Mouse (Mus musculus) CH12.LX (cell line): ENCODE results near the gene Bdh2. TPM values are rescaled to one million over a fixed set of nuclear protein-coding genes. Genes with fewer than 3 reads are reported as not detected.

Experiments
- DNase-seq: peaks from one replicate; pipeline ENCODE4 v3.0.0-alpha.2; 2013; ENCODE audit errors: extremely low read depth
- H3K27ac ChIP-seq: 2 replicates; pipeline ENCODE4 v1.5.1; 2012; ENCODE audit warnings: low read depth, mild to moderate bottlenecking, control low read depth, moderate library complexity; ENCODE audit not compliant: insufficient read depth
- H3K27me3 ChIP-seq: replicated peaks from 2 replicates; pipeline ENCODE3; 2012; ENCODE audit warnings: inconsistent platforms
- H3K36me3 ChIP-seq, 2 experiments: replicated peaks in 1 of 2; 2 replicates each; pipeline versions ENCODE3 to v1.6.1; 2012; ENCODE audit warnings: inconsistent platforms in 1 of 2, low read length in 1 of 2, mild to moderate bottlenecking in 1 of 2, mixed read lengths in 1 of 2, moderate library complexity in 1 of 2; ENCODE audit not compliant: control insufficient read depth in 1 of 2, insufficient read depth in 1 of 2
- H3K4me1 ChIP-seq, 2 experiments: 2 replicates each; pipeline ENCODE4 v1.6.1; 2012; ENCODE audit warnings: inconsistent platforms in 1 of 2, moderate library complexity in 1 of 2; ENCODE audit not compliant: insufficient read depth in 2 of 2, control insufficient read depth in 1 of 2
- H3K4me2 ChIP-seq: 2 replicates; pipeline ENCODE4 v1.6.1; 2012; ENCODE audit warnings: low read depth, mild to moderate bottlenecking, control low read depth; ENCODE audit not compliant: poor library complexity, insufficient read depth, severe bottlenecking
- H3K4me3 ChIP-seq, 3 experiments: fragments of 150-350 bp in 1 of 3; sonication (generic) in 1 of 3; replicated peaks in 1 of 3; 2 replicates each; pipeline versions ENCODE3 to v1.5.1; 2011 to 2012; ENCODE audit warnings: low read depth in 2 of 3, low read length in 2 of 3, mild to moderate bottlenecking in 2 of 3, moderate library complexity in 2 of 3, control low read depth in 1 of 3, improper control_type of control experiment in 1 of 3, inconsistent platforms in 1 of 3, mixed read lengths in 1 of 3; ENCODE audit not compliant: poor library complexity in 1 of 3
- H3K79me2 ChIP-seq: replicated peaks from 2 replicates; pipeline ENCODE4 v1.6.1; 2012; ENCODE audit warnings: mild to moderate bottlenecking, moderate library complexity; ENCODE audit not compliant: control insufficient read depth, poor library complexity, insufficient read depth, severe bottlenecking; ENCODE audit errors: extremely low read depth
- H3K9ac ChIP-seq: 2 replicates; pipeline ENCODE4 v1.6.1; 2012; ENCODE audit warnings: low read depth, mild to moderate bottlenecking, control low read depth, moderate library complexity; ENCODE audit not compliant: insufficient read depth
- H3K9me3 ChIP-seq: replicated peaks from 2 replicates; pipeline ENCODE3; 2012; ENCODE audit warnings: low read length, inconsistent platforms, mixed read lengths
- BHLHE40 ChIP-seq: IDR thresholded peaks from 2 replicates; pipeline ENCODE4 v1.6.1; 2011; ENCODE audit warnings: mild to moderate bottlenecking, low read depth, low read length, improper control_type of control experiment
- CHD1 ChIP-seq: IDR thresholded peaks from 2 replicates; pipeline ENCODE4 v1.6.1; 2012; ENCODE audit warnings: low read depth, low read length, improper control_type of control experiment, inconsistent platforms
- CHD2 ChIP-seq: IDR thresholded peaks from 2 replicates; pipeline ENCODE4 v1.6.1; 2011; ENCODE audit warnings: low read length, improper control_type of control experiment
- E2F4 ChIP-seq: IDR thresholded peaks from 2 replicates; pipeline ENCODE4 v1.6.1; 2011; ENCODE audit warnings: low read depth, low read length, improper control_type of control experiment; ENCODE audit not compliant: insufficient replicate concordance
- ELF1 ChIP-seq: IDR thresholded peaks from 2 replicates; pipeline ENCODE4 v1.6.1; 2014; ENCODE audit warnings: low read depth, mild to moderate bottlenecking, inconsistent platforms, low read length, improper control_type of control experiment
- HCFC1 ChIP-seq: IDR thresholded peaks from 2 replicates; pipeline ENCODE4 v1.6.1; 2012; ENCODE audit warnings: low read depth, mild to moderate bottlenecking, inconsistent platforms, low read length, improper control_type of control experiment
- IRF4 ChIP-seq: IDR thresholded peaks from 2 replicates; pipeline ENCODE4 v1.6.1; 2014; ENCODE audit warnings: low read depth, mild to moderate bottlenecking, inconsistent platforms, low read length, improper control_type of control experiment
- JUN ChIP-seq: IDR thresholded peaks from 2 replicates; pipeline ENCODE4 v1.6.1; 2011; ENCODE audit warnings: low read depth, mild to moderate bottlenecking, low read length, improper control_type of control experiment, moderate library complexity; ENCODE audit not compliant: insufficient read depth
- MAFK ChIP-seq: IDR thresholded peaks from 2 replicates; pipeline ENCODE4 v1.6.1; 2011; ENCODE audit warnings: low read length, improper control_type of control experiment; ENCODE audit not compliant: insufficient replicate concordance
- MEF2A ChIP-seq: IDR thresholded peaks from 2 replicates; pipeline ENCODE4 v1.6.1; 2014; ENCODE audit warnings: low read depth, mild to moderate bottlenecking, inconsistent platforms, low read length, improper control_type of control experiment, borderline replicate concordance
- MXI1 ChIP-seq: IDR thresholded peaks from 2 replicates; pipeline ENCODE4 v1.6.1; 2011; ENCODE audit warnings: mild to moderate bottlenecking, low read depth, low read length, improper control_type of control experiment
- NELFE ChIP-seq: IDR thresholded peaks from 2 replicates; pipeline ENCODE4 v1.6.1; 2011; ENCODE audit warnings: low read depth, low read length, improper control_type of control experiment
- POLR2A ChIP-seq: IDR thresholded peaks from 2 replicates; pipeline ENCODE4 v1.6.1; 2011; ENCODE audit warnings: low read depth, mild to moderate bottlenecking, improper control_type of control experiment, low read length
- RAD21 ChIP-seq: IDR thresholded peaks from 2 replicates; pipeline ENCODE4 v1.6.1; 2011; ENCODE audit warnings: low read depth, mild to moderate bottlenecking, low read length, improper control_type of control experiment, moderate library complexity
- TBP ChIP-seq: conservative IDR thresholded peaks from 2 replicates; pipeline ENCODE4 v1.6.1; 2011; ENCODE audit warnings: low read depth, low read length, improper control_type of control experiment
- TCF12 ChIP-seq: IDR thresholded peaks from 2 replicates; pipeline ENCODE4 v1.6.1; 2014; ENCODE audit warnings: low read depth, mild to moderate bottlenecking, inconsistent platforms, low read length, improper control_type of control experiment
- USF2 ChIP-seq: conservative IDR thresholded peaks from 2 replicates; pipeline ENCODE4 v1.6.1; 2011; ENCODE audit warnings: low read depth, low read length, improper control_type of control experiment
- ZMIZ1 ChIP-seq: IDR thresholded peaks from 2 replicates; pipeline ENCODE4 v1.6.1; 2012; ENCODE audit warnings: low read depth, mild to moderate bottlenecking, inconsistent platforms, low read length, improper control_type of control experiment
- dilution Hi-C: fragments of 300-500 bp; cut with MboI; formaldehyde crosslinking; loops from 2 replicates; pipeline ENCODE4 v1.14.3; 2020; ENCODE audit warnings: low sequenced_read_pairs; ENCODE audit not compliant: extremely low pct_unique_long_range_greater_than_20kb, extremely low pct_ligation_motif_present
- in situ Hi-C: fragments of 300-500 bp; cut with MboI; formaldehyde crosslinking; loops from 3 replicates; pipeline ENCODE4 v1.14.3; 2019; ENCODE audit warnings: low sequenced_read_pairs, low pct_ligation_motif_present, low pct_unique_long_range_greater_than_20kb, mixed read lengths
- polyA plus RNA-seq: library from polyadenylated mRNA; unstranded; fragments of >175 nt; gene quantifications from 2 replicates; pipeline ENCODE4 v1.2.1, GENCODE M21; 2012; ENCODE audit warnings: low read depth; ENCODE audit not compliant: insufficient read length
- total RNA-seq, 2 experiments: library from RNA; depleted of rRNA; stranded (reverse); fragments of 300-350 nt in 1 of 2; fragments of >200 nt in 1 of 2; gene quantifications; 2 replicates each; pipeline ENCODE4 v1.2.3; 2012 to 2014

The Bdh2 gene
- total and polyA plus RNA-seq, 3 experiments: 1.2 to 2.3 (median 2.0) TPM

- peaks cover 0 to 4% of the 10 kb centered on the region in 2 experiments; a peak in 1 of 4 replicates for H3K4me1 ChIP-seq
- no peak overlapping the region for H3K27ac ChIP-seq
- H3K9ac ChIP-seq: no peak overlapping the region
- no peak for TF ChIP-seq MXI1
- no peak for TF ChIP-seq E2F4
- TF ChIP-seq MEF2A: no peak
- no peak for TF ChIP-seq USF2
- no peak for TF ChIP-seq TBP
- no peak for TF ChIP-seq CHD1
- no peak for TF ChIP-seq TCF12
- no peak for TF ChIP-seq JUN
- TF ChIP-seq NELFE: no peak
- TF ChIP-seq, all 38 proteins: peak for 0
- in situ Hi-C loops (loop anchor here (5.0 kb wide), 3 partner anchors 34 to 214 kb away; no protein-coding TSS in a partner anchor), dilution Hi-C loops (no loop called here)
- H3K9me3 ChIP-seq: no peaks in the 10 kb centered on the region
- H3K79me2 ChIP-seq: no peaks in the 10 kb centered on the region
- DNase-seq: no peak
- H3K36me3 ChIP-seq: no peaks in the 10 kb centered on the region
- no peak overlapping the region for H3K4me2 ChIP-seq
- H3K4me3 ChIP-seq: no peak overlapping the region
- H3K27me3 ChIP-seq: no peaks in the 10 kb centered on the region
Measured at GRCm38 (mm10) chr3:135293703-135294102, 12.7 kb downstream of the Bdh2 start.

- dilution Hi-C loops: no loop called here
- in situ Hi-C loops: loop anchor here (5.0 kb wide), 1 partner anchor 432 kb away; no protein-coding TSS in a partner anchor
- Histone ChIP-seq H3K79me2 (no peaks in the 10 kb centered on the region), H3K4me2 (no peak overlapping the region), H3K36me3 (no peaks in the 10 kb centered on the region), H3K27ac (no peak overlapping the region), H3K4me1 (peaks cover 0 to 9% of the 10 kb centered on the region in 2 experiments; a peak in 1 of 4 replicates), H3K9ac (no peak overlapping the region), H3K27me3 (no peaks in the 10 kb centered on the region), H3K4me3 (no peak overlapping the region), H3K9me3 (no peaks in the 10 kb centered on the region)
- TF ChIP-seq ZMIZ1 (no peak), CHD2 (no peak), POLR2A (no peak), BHLHE40 (no peak), HCFC1 (no peak), MAFK (no peak), RAD21 (no peak), IRF4 (no peak), ELF1 (no peak)
- DNase-seq: no peak
Measured at GRCm38 (mm10) chr3:135295559-135295958, 14.5 kb downstream of the Bdh2 start.
